Mouse (Mus musculus) kidney, embryonic 16.5 days (tissue): ENCODE results near the gene Rabep2. TPM values are rescaled to one million over a fixed set of nuclear protein-coding genes. Genes with fewer than 3 reads are reported as not detected.
A peak's percentile ranks its signal among the peaks of the same experiment; 100 is the strongest.

Experiments
- ATAC-seq: fragments of 200-750 bp; cut with Nextera tagmentation; 2 replicates; pipeline ENCODE4 v1.8.0; 2017; ENCODE audit warnings: moderate TSS enrichment; ENCODE audit not compliant: low FRiP score, low TSS enrichment
- H3K27ac ChIP-seq: fragments of 300-500 bp; sonication (generic); 2 replicates; pipeline ENCODE4 v1.5.1; 2014; ENCODE audit warnings: low read length
- H3K27me3 ChIP-seq: fragments of 300-500 bp; sonication (generic); 2 replicates; pipeline ENCODE4 v1.6.1; 2014; ENCODE audit warnings: low read length, control low read depth, mixed read lengths; ENCODE audit not compliant: insufficient read depth
- H3K36me3 ChIP-seq: fragments of 300-500 bp; sonication (generic); 2 replicates; pipeline ENCODE4 v1.6.1; 2014; ENCODE audit warnings: low read length, control low read depth, mixed read lengths; ENCODE audit not compliant: insufficient read depth
- H3K4me1 ChIP-seq: fragments of 300-500 bp; sonication (generic); 2 replicates; pipeline ENCODE4 v1.6.1; 2014; ENCODE audit warnings: low read length, control low read depth, mixed read lengths; ENCODE audit not compliant: insufficient read depth
- H3K4me2 ChIP-seq: fragments of 300-500 bp; sonication (generic); replicated peaks from 2 replicates; pipeline ENCODE4 v1.6.1; 2014; ENCODE audit warnings: low read depth, low read length
- H3K4me3 ChIP-seq: fragments of 300-500 bp; sonication (generic); 2 replicates; pipeline ENCODE4 v1.5.1; 2014; ENCODE audit warnings: mild to moderate bottlenecking, low read length
- H3K9ac ChIP-seq: fragments of 300-500 bp; sonication (generic); replicated peaks from 2 replicates; pipeline ENCODE4 v1.6.1; 2014; ENCODE audit warnings: low read length
- H3K9me3 ChIP-seq: fragments of 300-500 bp; sonication (generic); 2 replicates; pipeline ENCODE4 v1.6.1; 2016; ENCODE audit warnings: low read length, control low read depth
- WGBS: fragments of 180-500 bp; shearing (Covaris S2); extraction: QIAGEN DNeasy Blood & Tissue Kit; methylation state at CpG from one replicate; pipeline ENCODE4 v1.1.7; 2014; 5-methylcytosine and 5-hydroxymethylcytosine counted together
- polyA plus RNA-seq: library from polyadenylated mRNA; unstranded; fragments of >200 nt; fragmentation: Nextera tagmentation; extraction: Ambion mirVana; gene quantifications from 2 replicates; pipeline ENCODE4 v1.2.1, GENCODE M21; 2015

Gene Rabep2
- polyA plus RNA-seq, 1 experiment from 2014 or later, result 39.0 TPM

- H3K9ac ChIP-seq, result no peak overlapping the region
- H3K36me3 ChIP-seq, result no peaks in the 10 kb centered on the region
- H3K9me3 ChIP-seq, result no peaks in the 10 kb centered on the region
- peaks cover 40% of the 10 kb centered on the region for H3K4me1 ChIP-seq
- WGBS, result 32% methylated on average over 10 of the region's 10 CpGs
- H3K4me2 ChIP-seq, result no peak overlapping the region
- H3K4me3 ChIP-seq, result no peak overlapping the region
- ATAC-seq, result peak; percentile 50; the same call in 1 of the 2 replicates
- H3K27me3 ChIP-seq, result no peaks in the 10 kb centered on the region
- peak overlapping the region; percentile 45 for H3K27ac ChIP-seq
These were observed 32.3 kb downstream of the Rabep2 start for GRCm38 (mm10) chr7:126460623-126461399.

- Histone ChIP-seq H3K9me3 (no peaks in the 10 kb centered on the region), H3K4me1 (peaks cover 40% of the 10 kb centered on the region), H3K4me2 (no peak overlapping the region), H3K9ac (peak overlapping the region; percentile 28; the same call in 1 of the 2 replicates), H3K27ac (peak overlapping the region; percentile 2; the same call in 1 of the 2 replicates), H3K27me3 (no peaks in the 10 kb centered on the region), H3K4me3 (no peak overlapping the region), H3K36me3 (peaks cover 1% of the 10 kb centered on the region; the same call in 1 of the 2 replicates)
- peak; percentile 44 for ATAC-seq
- 64% methylated on average over 3 of the region's 3 CpGs for WGBS
These were observed 33.1 kb downstream of the Rabep2 start for GRCm38 (mm10) chr7:126461626-126462025.

GRCm38 (mm10) chr7:126463004-126463403 lies 34.4 kb downstream of the Rabep2 start, which contains the start of gene Atp2a1:
Gene Atp2a1 (minus strand): TSS chr7:126463108.
- no peak within 1 kb of the TSS for H3K4me3 ChIP-seq
- 38% methylated on average over 5 of the region's 5 CpGs for WGBS
- H3K27me3 ChIP-seq, result no peaks in the 10 kb centered on the region
- peaks cover 15% of the 10 kb centered on the region for H3K36me3 ChIP-seq
- ATAC-seq, result no peak
- H3K9ac ChIP-seq, result peak within 1 kb of the TSS; percentile 28; the same call in 1 of the 2 replicates
- no peak within 1 kb of the TSS for H3K4me2 ChIP-seq
- H3K4me1 ChIP-seq, result peaks cover 40% of the 10 kb centered on the region
- H3K27ac ChIP-seq, result 0 out of 2 replicates have a peak within 1 kb of the TSS, but pooled peaks have one; percentile 17
- no peaks in the 10 kb centered on the region for H3K9me3 ChIP-seq

GRCm38 (mm10) chr7:126463547-126463946 lies 35.0 kb downstream of the Rabep2 start:
- Histone ChIP-seq H3K4me1 (peaks cover 40% of the 10 kb centered on the region), H3K36me3 (peaks cover 21% of the 10 kb centered on the region), H3K27ac (no peak overlapping the region), H3K9ac (no peak overlapping the region), H3K27me3 (no peaks in the 10 kb centered on the region), H3K4me3 (no peak overlapping the region), H3K4me2 (no peak overlapping the region), H3K9me3 (no peaks in the 10 kb centered on the region)
- ATAC-seq, result no peak
- WGBS, result 54% methylated on average over 4 of the region's 4 CpGs

- peaks cover 34% of the 10 kb centered on the region for H3K4me1 ChIP-seq
- H3K27me3 ChIP-seq, result no peaks in the 10 kb centered on the region
- peaks cover 26% of the 10 kb centered on the region for H3K36me3 ChIP-seq
- ATAC-seq, result no peak
- H3K9ac ChIP-seq, result no peak overlapping the region
- H3K9me3 ChIP-seq, result no peaks in the 10 kb centered on the region
- 52% methylated on average over 4 of the region's 4 CpGs for WGBS
- H3K4me3 ChIP-seq, result no peak overlapping the region
- no peak overlapping the region for H3K4me2 ChIP-seq
- H3K27ac ChIP-seq, result no peak overlapping the region
These were observed 35.6 kb downstream of the Rabep2 start for GRCm38 (mm10) chr7:126464121-126464520.

- Histone ChIP-seq H3K4me1 (peaks cover 33% of the 10 kb centered on the region), H3K36me3 (peaks cover 34% of the 10 kb centered on the region), H3K27me3 (no peaks in the 10 kb centered on the region), H3K4me3 (no peak overlapping the region), H3K9me3 (no peaks in the 10 kb centered on the region), H3K4me2 (no peak overlapping the region), H3K9ac (no peak overlapping the region), H3K27ac (no peak overlapping the region)
- whole genome bisulfite sequencing, result 34% methylated on average over 5 of the region's 5 CpGs
- ATAC-seq, result no peak
These were observed 36.3 kb downstream of the Rabep2 start for GRCm38 (mm10) chr7:126464836-126465235.

- H3K4me1 ChIP-seq, result peaks cover 31% of the 10 kb centered on the region
- H3K9me3 ChIP-seq, result no peaks in the 10 kb centered on the region
- ATAC-seq, result no peak
- H3K9ac ChIP-seq, result no peak overlapping the region
- H3K27me3 ChIP-seq, result no peaks in the 10 kb centered on the region
- H3K4me2 ChIP-seq, result no peak overlapping the region
- no peak overlapping the region for H3K4me3 ChIP-seq
- no peak overlapping the region for H3K27ac ChIP-seq
- WGBS, result 32% methylated on average over 7 of the region's 7 CpGs
- H3K36me3 ChIP-seq, result peaks cover 37% of the 10 kb centered on the region
These were observed 36.9 kb downstream of the Rabep2 start for GRCm38 (mm10) chr7:126465246-126466030.

- no peak overlapping the region for H3K27ac ChIP-seq
- no peak overlapping the region for H3K4me2 ChIP-seq
- no peak for ATAC-seq
- peaks cover 42% of the 10 kb centered on the region for H3K36me3 ChIP-seq
- H3K4me3 ChIP-seq, result no peak overlapping the region
- H3K4me1 ChIP-seq, result peaks cover 26% of the 10 kb centered on the region
- H3K9ac ChIP-seq, result no peak overlapping the region
- no peaks in the 10 kb centered on the region for H3K27me3 ChIP-seq
- no peaks in the 10 kb centered on the region for H3K9me3 ChIP-seq
- WGBS, result 64% methylated on average over 9 of the region's 9 CpGs
These were observed 37.6 kb downstream of the Rabep2 start for GRCm38 (mm10) chr7:126466116-126466515.

GRCm38 (mm10) chr7:126466707-126467106 lies 38.1 kb downstream of the Rabep2 start:
- peaks cover 48% of the 10 kb centered on the region for H3K36me3 ChIP-seq

More at GRCm38 (mm10) chr7:126466707-126467106, 38.1 kb downstream of the Rabep2 start:
- H3K4me2 ChIP-seq, result no peak overlapping the region
- no peaks in the 10 kb centered on the region for H3K27me3 ChIP-seq
- H3K4me3 ChIP-seq, result no peak overlapping the region
- no peak overlapping the region for H3K27ac ChIP-seq
- H3K4me1 ChIP-seq, result peaks cover 20% of the 10 kb centered on the region
- ATAC-seq, result no peak
- 86% methylated on average over 5 of the region's 5 CpGs for WGBS
- H3K9me3 ChIP-seq, result no peaks in the 10 kb centered on the region
- no peak overlapping the region for H3K9ac ChIP-seq
